14 mouse cellular contexts compared by ENCODE assay signal in the genomic region with DNA sequence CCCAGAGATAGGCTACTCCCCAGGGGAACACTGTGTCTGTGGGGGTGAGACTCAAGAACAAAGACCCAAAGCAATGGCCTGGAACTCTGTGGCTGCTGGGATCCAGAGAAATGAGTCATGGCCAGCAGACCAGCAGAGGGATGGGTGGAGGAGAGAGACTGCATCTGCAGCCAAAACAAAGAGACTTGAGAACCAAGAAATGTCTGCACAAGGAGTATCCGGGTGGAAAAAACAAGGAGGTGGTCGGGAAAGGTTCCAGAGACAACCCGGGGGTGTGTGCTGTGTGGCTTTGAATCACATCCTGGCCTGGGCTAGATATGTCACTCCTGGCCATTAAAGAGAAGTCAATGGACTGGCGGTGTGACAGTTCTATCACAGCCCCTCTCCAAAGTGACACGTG. TPM values are rescaled to one million over a fixed set of nuclear protein-coding genes. Genes with fewer than 3 reads are reported as not detected.
DNase-seq lines count a peak whose midpoint lies in the region; ATAC-seq and TF ChIP-seq lines count a peak whose summit lies in the region.
"Had no signal": no experiment of that assay in that cellular context is flagged by ENCODE, and none has a peak within 500 bp of the region (broad histone marks: within the 10 kb centered on the region; RNA-seq: fewer than 3 reads in every experiment).

No protein-coding gene starts in this region.

- no peaks in the 10 kb centered on the region for H3K36me3 ChIP-seq in heart, embryonic 10.5 days
- no peaks in the 10 kb centered on the region for H3K36me3 ChIP-seq in forebrain, embryonic 12.5 days (replicated peaks)
- H3K36me3 ChIP-seq in hindbrain, embryonic 12.5 days, result no peaks in the 10 kb centered on the region
- H3K36me3 ChIP-seq: embryonic facial prominence, embryonic 12.5 days; midbrain, embryonic 12.5 days; neural tube, embryonic 15.5 days had no signal

- DNase-seq in heart, adult 18-20 months, result peak; percentile 79 to 89
- DNase-seq in heart, embryonic 10.5 days (ENCODE audit: low spot score), result no peak
- DNase-seq in 3T3-L1 (ENCODE audit: low read depth, low spot score), result peak; percentile 89
- DNase-seq in gastrocnemius, adult 2 months, result peak; percentile 76
- peak; percentile 77 for DNase-seq in heart, postnatal 25 days (ENCODE audit: low spot score)
- no peak for DNase-seq in cerebellum, adult 2 months
- DNase-seq: kidney, adult 2 months had no signal

- WGBS in heart, embryonic 10.5 days, result 64% methylated on average over 5 of the region's 5 CpGs
- 87% methylated on average over 5 of the region's 5 CpGs for WGBS in forebrain, embryonic 12.5 days
- 65% methylated on average over 5 of the region's 5 CpGs for WGBS in cerebellum, adult 2 months
- 83% methylated on average over 5 of the region's 5 CpGs for WGBS in hindbrain, embryonic 12.5 days

- H3K4me3 ChIP-seq in heart, embryonic 10.5 days, result no peak overlapping the region
- H3K4me3 ChIP-seq in gastrocnemius, adult 2 months, result no peak overlapping the region
- H3K4me3 ChIP-seq in forebrain, embryonic 12.5 days (replicated peaks), result no peak overlapping the region
- no peak overlapping the region for H3K4me3 ChIP-seq in cerebellum, adult 2 months (replicated peaks; ENCODE audit: insufficient read depth, low read depth, low read length)
- no peak overlapping the region for H3K4me3 ChIP-seq in hindbrain, embryonic 12.5 days
- H3K4me3 ChIP-seq: embryonic facial prominence, embryonic 12.5 days; left cerebral cortex, adult 2 months; midbrain, embryonic 12.5 days; neural tube, embryonic 15.5 days had no signal

- no peak for TF ChIP-seq POLR2A in cerebellum, adult 2 months (IDR thresholded peaks at IDR 0.05; ENCODE audit: borderline replicate concordance, insufficient read depth, low read length)

- no peak overlapping the region for H3K9ac ChIP-seq in forebrain, embryonic 12.5 days
- no peak overlapping the region for H3K9ac ChIP-seq in hindbrain, embryonic 12.5 days
- H3K9ac ChIP-seq: embryonic facial prominence, embryonic 12.5 days; liver, embryonic 14.5 days; midbrain, embryonic 12.5 days; neural tube, embryonic 15.5 days had no signal

- no peak for ATAC-seq in forebrain, embryonic 12.5 days (ENCODE audit: low FRiP score)
- no peak for ATAC-seq in hindbrain, embryonic 12.5 days (ENCODE audit: low FRiP score)

- H3K4me1 ChIP-seq in heart, embryonic 10.5 days, result peaks cover 6% of the 10 kb centered on the region
- H3K4me1 ChIP-seq in forebrain, embryonic 12.5 days, result no peaks in the 10 kb centered on the region
- no peaks in the 10 kb centered on the region for H3K4me1 ChIP-seq in cerebellum, adult 2 months (ENCODE audit: control insufficient read depth, insufficient read depth, low read length)
- H3K4me1 ChIP-seq in hindbrain, embryonic 12.5 days, result peaks cover 6% of the 10 kb centered on the region
- H3K4me1 ChIP-seq: neural tube, embryonic 15.5 days had no signal

- no peak for TF ChIP-seq CTCF in gastrocnemius, adult 2 months (IDR thresholded peaks at IDR 0.05)
- no peak for TF ChIP-seq CTCF in cerebellum, adult 2 months (IDR thresholded peaks at IDR 0.05; ENCODE audit: borderline replicate concordance, insufficient read depth, low read depth, low read length)

- intact Hi-C loops in gastrocnemius, adult 2 months (cut with DNase I), result no loop called here
- intact Hi-C loops in heart, postnatal 25 days (cut with DNase I), result loop anchor here (5.0 kb wide), 1 partner anchor 46 kb away; a partner anchor contains a TSS

- H3K27me3 ChIP-seq in heart, embryonic 10.5 days (ENCODE audit: insufficient read depth, poor library complexity, severe bottlenecking), result no peaks in the 10 kb centered on the region
- no peaks in the 10 kb centered on the region for H3K27me3 ChIP-seq in forebrain, embryonic 12.5 days
- H3K27me3 ChIP-seq in cerebellum, adult 2 months (ENCODE audit: control insufficient read depth, insufficient read depth, low read length), result no peaks in the 10 kb centered on the region; the same call in 1 of the 2 replicates
- H3K27me3 ChIP-seq in hindbrain, embryonic 12.5 days, result no peaks in the 10 kb centered on the region
- H3K27me3 ChIP-seq: embryonic facial prominence, embryonic 12.5 days; midbrain, embryonic 12.5 days; neural tube, embryonic 15.5 days had no signal

- H3K9me3 ChIP-seq in heart, embryonic 10.5 days, result peaks cover 11% of the 10 kb centered on the region
- H3K9me3 ChIP-seq in forebrain, embryonic 12.5 days, result peaks cover 16% of the 10 kb centered on the region
- peaks cover 16% of the 10 kb centered on the region for H3K9me3 ChIP-seq in hindbrain, embryonic 12.5 days (replicated peaks)

- H3K4me2 ChIP-seq in forebrain, embryonic 12.5 days, result no peak overlapping the region
- H3K4me2 ChIP-seq in hindbrain, embryonic 12.5 days (replicated peaks), result no peak overlapping the region
- H3K4me2 ChIP-seq: embryonic facial prominence, embryonic 12.5 days; midbrain, embryonic 12.5 days; neural tube, embryonic 15.5 days had no signal

- H3K27ac ChIP-seq in heart, embryonic 10.5 days, result no peak overlapping the region
- peak overlapping the region; percentile 61 for H3K27ac ChIP-seq in gastrocnemius, adult 2 months
- no peak overlapping the region for H3K27ac ChIP-seq in forebrain, embryonic 12.5 days
- H3K27ac ChIP-seq in cerebellum, adult 2 months (ENCODE audit: insufficient read depth, low read length), result no peak overlapping the region
- H3K27ac ChIP-seq in hindbrain, embryonic 12.5 days, result no peak overlapping the region
- H3K27ac ChIP-seq: embryonic facial prominence, embryonic 12.5 days; left cerebral cortex, adult 2 months; liver, embryonic 14.5 days; midbrain, embryonic 12.5 days; neural tube, embryonic 15.5 days had no signal

RNA-seq across cellular contexts. Expression of a gene that starts 15.8 kb away (rescaled TPM):
- 100 to 1,000 TPM; 596 to 645 TPM for total RNA-seq in heart, adult 18-20 months (2021)
- polyA plus RNA-seq in heart, embryonic 10.5 days (2016; fragmentation: Nextera tagmentation; extraction: Ambion mirVana), result 532 and 637 TPM in 2 replicates
- 100 to 1,000 TPM; 304 to 430 TPM for total RNA-seq in gastrocnemius, adult 2 months (2021)
- 100 to 1,000 TPM; 782 to 827 TPM for total RNA-seq in heart, postnatal 25 days (2021)
- 416 and 438 TPM in 2 replicates for polyA plus RNA-seq in forebrain, embryonic 12.5 days (2016; fragmentation: Nextera tagmentation; extraction: Ambion mirVana)
- polyA plus RNA-seq in cerebellum, adult 2 months (2012; rRNA removed), result 212 and 218 TPM in 2 replicates
- 376 and 407 TPM in 2 replicates for polyA plus RNA-seq in hindbrain, embryonic 12.5 days (2016; fragmentation: Nextera tagmentation; extraction: Ambion mirVana)

RNA-seq across cellular contexts. Expression of a gene that starts 45.9 kb away (rescaled TPM):
- total RNA-seq in heart, adult 18-20 months (2021), result 100 to 1,000 TPM; 356 to 380 TPM
- 450 and 452 TPM in 2 replicates for polyA plus RNA-seq in heart, embryonic 10.5 days (2016; fragmentation: Nextera tagmentation; extraction: Ambion mirVana)
- 100 to 1,000 TPM; 444 to 499 TPM for total RNA-seq in gastrocnemius, adult 2 months (2021)
- 100 to 1,000 TPM; 415 to 449 TPM for total RNA-seq in heart, postnatal 25 days (2021)
- 307 and 312 TPM in 2 replicates for polyA plus RNA-seq in forebrain, embryonic 12.5 days (2016; fragmentation: Nextera tagmentation; extraction: Ambion mirVana)
- polyA plus RNA-seq in cerebellum, adult 2 months (2012; rRNA removed), result 199 and 220 TPM in 2 replicates
- polyA plus RNA-seq in hindbrain, embryonic 12.5 days (2016; fragmentation: Nextera tagmentation; extraction: Ambion mirVana), result 335 and 369 TPM in 2 replicates

RNA-seq across cellular contexts. Expression of a gene that starts 54.0 kb away (rescaled TPM):
- 10 to 100 TPM; 17.2 to 28.6 TPM for total RNA-seq in heart, adult 18-20 months (2021)
- polyA plus RNA-seq in heart, embryonic 10.5 days (2016; fragmentation: Nextera tagmentation; extraction: Ambion mirVana), result 6.4 and 7.3 TPM in 2 replicates
- total RNA-seq in gastrocnemius, adult 2 months (2021), result 10 to 100 TPM; 19.9 to 40.8 TPM
- 10 to 100 TPM; 26.7 to 28.3 TPM for total RNA-seq in heart, postnatal 25 days (2021)
- polyA plus RNA-seq in forebrain, embryonic 12.5 days (2016; fragmentation: Nextera tagmentation; extraction: Ambion mirVana), result 22.5 and 26.7 TPM in 2 replicates
- 55.0 and 63.1 TPM in 2 replicates for polyA plus RNA-seq in cerebellum, adult 2 months (2012; rRNA removed)
- 54.8 and 56.1 TPM in 2 replicates for polyA plus RNA-seq in hindbrain, embryonic 12.5 days (2016; fragmentation: Nextera tagmentation; extraction: Ambion mirVana)

Comparison
In these comparisons a context has a peak if more than half of its experiments do, and no peak if none do; other contexts are left out.
1. DNase-seq: peak in heart, adult 18-20 months (2 of 2), 3T3-L1 (single experiment), gastrocnemius, adult 2 months (single experiment) and heart, postnatal 25 days (single experiment); none in heart, embryonic 10.5 days (single experiment) and cerebellum, adult 2 months (0 of 2).